Mouse (Mus musculus) CD4-positive helper T cell, adult 2 months (primary cell): ENCODE results near the gene Spesp1.

Experiments
- DNase-seq: peaks from one replicate; pipeline ENCODE4 v3.0.0-alpha.2; 2012; ENCODE audit warnings: low read depth, missing footprints, low spot score

Gene Spesp1

DNA sequence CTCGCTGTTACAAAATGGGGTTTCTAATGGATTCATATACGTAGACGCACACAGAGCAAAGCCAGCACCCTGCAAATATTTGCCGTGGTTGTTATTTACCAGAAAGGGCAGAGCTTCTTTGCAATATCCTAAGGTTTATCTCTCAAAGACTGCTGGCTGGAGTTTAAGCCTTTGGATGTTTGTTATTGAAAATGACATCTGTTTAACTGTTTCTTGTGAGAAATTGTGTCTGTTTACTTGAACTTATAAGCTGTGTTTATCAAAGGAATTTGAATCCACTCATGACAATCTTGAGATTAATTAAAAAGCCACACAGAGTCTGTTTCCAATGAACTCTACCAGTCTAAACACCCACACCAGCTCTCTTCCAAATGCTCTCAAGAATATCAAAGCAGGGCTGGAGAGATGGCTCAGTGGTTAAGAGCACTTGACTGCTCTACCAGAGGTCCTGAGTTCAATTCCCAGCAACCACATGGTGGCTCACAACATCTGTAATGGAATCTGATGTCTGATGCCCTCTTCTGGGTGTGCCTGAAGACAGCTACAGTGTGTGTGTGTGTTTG, 35.5 kb downstream of the Spesp1 start:
- DNase-seq, result no peak

DNA sequence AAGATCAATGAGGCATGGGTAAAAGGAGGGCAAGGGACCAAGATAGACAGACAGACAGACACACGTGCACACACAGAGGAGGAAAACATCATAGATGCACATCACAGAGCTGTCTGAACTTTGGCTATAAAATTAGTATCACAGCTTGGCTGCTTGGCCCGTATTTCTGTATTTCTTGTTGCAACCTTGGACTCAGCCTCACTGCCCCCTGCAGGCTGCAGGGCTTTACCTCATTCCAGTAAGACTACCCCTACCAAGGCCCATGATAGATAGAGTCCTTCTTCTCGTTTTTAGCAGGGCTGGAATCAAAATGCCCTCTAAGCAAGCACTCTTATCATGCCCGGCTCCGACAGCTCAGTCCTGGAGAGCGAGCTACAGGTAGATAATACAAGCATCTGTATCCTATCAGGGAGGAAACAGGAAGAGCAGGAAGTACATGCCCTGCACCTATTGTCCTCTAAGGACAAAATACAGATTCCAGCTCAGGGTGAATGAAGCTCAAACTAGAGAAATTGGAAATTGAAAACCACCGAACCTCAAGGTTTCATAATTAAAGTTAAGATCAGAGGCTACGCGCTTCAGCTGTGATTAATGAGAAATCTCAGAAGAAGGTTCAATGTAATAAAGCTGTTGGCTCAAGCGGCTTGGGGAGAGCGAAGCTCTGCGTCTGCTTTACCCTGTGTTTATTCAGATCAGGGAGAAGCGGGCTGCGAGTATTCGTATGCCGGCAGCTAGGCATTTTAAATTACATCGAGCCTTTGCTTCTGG, 36.2 kb downstream of the Spesp1 start:
- DNase-seq, result no peak

DNA sequence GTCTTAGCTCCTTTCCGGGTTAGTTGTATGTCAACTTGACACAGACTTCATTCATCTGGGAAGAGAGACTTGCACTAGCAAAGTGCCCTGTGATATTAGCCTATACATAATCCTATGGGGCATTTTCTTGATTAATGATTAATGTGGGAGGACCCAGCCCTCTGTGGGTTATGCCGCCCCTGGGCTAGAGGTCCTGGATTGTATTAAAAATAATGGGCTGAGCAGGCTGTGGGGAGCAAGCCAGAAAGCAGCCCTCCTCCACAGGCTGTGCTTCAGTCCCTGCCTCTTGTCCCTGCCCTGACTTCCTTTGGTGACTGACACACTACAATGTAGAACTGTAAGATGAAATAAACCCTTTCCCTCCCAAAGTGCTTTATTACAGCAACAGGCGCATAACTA, 37.4 kb downstream of the Spesp1 start:
- no peak for DNase-seq

DNA sequence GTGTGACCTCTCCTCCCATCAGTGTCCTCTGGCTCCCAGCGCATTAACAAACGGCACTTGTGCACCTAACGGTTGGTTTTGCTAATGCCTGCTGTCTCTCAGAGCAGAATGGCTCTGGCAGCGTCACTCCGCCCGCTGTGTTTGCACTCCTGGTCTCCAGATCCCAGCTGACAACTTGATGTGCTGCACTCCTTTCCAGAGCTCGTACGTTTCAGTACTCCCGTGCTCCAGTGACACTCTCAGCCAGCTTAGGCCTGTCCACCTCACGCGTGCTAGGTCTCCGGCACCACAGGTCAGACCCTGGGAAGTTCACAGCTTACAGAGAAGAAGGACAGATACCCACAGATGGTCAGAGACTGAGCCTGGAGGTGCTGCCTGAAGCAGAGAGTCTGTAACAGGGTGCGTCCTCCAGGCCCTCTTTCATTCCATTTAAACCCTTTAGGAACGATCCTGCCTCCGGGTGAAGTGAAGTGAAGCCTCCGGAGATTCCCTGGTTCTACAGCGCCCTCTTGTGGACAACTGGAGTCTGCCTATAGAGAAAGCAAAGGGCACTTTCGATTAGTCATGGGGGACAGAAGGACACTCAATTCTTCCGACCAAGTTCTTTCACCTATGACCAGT, 37.9 kb downstream of the Spesp1 start:
- peak; percentile 58 for DNase-seq

DNA sequence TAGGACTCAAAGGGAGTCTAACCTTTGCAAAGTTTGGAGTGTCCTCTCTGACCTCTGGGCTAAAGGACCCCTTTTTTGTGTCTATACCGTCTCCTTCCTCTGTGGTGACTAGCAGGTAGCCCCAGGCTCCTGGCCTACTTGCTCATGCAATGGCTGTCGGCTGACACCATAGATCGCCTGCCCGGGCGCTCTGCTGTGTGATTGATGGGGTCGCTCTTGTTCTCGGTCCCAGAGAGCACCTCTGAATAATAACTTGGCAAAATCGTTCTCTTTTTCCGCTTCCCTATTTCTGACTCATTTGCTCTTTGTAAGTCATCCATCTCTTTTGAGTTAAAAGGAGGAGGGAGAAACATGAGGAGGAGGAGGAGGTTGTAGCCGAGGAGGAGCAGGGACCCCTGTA, 42.0 kb downstream of the Spesp1 start:
- DNase-seq, result no peak

DNA sequence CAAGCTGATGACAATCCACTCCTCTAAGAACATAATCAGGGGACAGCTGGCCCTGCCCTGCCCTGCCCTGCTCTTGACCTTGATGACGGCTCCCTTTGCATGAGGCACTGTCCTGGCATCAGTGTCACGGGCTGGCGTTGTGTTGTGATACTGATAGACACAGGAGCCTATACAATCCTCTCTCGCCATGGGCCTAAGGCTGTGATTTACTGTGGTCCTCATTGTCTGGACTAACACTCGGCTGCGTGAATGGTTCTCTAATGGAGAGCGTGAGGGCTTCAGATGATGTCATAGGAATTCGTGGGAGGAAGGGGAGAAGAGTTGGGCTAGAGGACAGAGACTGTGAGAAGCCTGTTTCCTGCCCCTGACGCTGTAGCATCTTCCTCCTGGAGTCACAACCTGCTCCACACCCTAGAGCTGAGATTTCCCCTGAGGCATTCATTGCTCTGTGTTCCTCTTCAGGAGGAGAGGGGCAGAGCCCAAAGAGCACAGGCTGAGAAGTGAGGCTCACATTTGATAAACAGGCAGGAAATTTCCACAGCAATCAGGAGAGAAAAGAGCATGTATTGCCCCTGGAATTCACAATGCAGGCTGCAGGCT, 44.5 kb downstream of the Spesp1 start:
- no peak for DNase-seq

DNA sequence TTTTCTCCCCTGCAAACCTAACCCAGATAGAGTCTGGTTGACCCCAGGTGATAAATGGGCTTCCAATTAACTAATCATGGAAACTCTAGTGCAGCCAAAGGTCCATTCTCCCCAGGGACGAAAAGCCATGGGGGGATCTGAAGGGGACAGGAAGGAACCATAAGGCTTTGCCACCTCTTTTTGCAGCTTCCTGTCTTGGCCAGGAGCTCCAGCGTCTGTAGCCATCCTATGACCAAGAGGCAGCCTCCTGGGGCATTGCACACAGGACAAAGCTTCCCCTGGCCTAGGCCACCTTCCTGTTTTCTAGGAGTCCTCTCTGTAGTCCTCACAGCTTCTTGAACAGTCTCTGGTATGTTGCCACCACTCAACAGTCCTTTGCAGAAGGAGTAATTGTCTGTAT, 46.5 kb downstream of the Spesp1 start:
- no peak for DNase-seq

DNA sequence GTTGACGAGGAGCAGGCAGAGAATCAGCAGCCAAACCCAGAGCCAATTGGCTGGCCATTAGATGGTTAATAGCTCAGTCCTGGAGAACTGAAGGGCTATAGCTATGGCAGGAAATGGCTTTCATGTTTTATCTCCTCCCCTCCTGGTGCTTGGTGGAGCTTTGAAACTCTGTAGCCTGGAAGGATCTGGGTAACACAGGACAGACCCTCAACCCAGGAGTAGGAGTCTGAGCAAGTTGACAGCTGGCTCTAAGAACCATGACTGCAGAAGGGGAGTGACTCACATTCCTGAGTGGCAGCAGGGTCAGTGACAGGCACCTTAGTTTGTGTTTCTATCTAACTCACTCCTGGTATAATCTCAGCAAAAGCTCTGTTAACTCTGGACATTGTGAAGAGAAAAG, 49.4 kb downstream of the Spesp1 start:
- no peak for DNase-seq

DNA sequence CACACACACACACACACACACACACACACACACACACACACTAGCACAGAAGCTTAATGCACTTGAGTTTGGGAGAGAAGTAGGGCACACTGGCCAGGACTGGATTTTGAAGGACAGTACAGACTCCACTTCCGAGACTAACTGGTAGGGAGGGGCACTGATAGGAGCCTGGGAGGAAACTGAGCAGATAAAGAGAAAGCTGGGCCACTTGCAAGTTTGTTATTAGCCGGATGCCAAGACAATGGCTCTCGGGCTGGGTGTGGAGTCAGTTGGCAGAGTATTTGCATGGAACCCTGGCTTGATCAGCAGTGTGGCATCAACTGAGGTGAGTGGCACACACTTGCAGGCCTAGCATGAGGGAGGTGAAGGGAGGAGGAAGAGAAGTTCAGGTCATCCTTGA, 51.0 kb downstream of the Spesp1 start:
- DNase-seq, result no peak

DNA sequence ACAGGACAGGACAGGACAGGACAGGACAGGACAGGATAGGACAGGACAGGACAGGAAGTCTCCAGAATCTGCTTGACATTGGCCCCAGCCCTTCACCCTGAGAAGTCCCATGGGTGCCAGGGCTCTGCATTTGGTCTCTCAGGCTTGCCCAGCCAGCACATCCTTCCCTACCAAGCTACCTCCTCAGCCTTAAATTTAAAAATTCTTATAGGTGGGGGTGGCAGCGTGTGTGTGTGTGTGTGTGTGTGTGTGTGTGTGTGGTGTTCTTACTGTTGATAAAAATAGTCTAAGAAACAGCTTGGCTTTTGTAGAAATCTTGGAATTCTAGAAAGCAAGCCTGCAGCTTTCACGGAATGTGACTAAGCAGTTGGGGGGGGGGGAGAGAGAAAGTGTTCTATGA, 52.0 kb downstream of the Spesp1 start:
- DNase-seq, result no peak

DNA sequence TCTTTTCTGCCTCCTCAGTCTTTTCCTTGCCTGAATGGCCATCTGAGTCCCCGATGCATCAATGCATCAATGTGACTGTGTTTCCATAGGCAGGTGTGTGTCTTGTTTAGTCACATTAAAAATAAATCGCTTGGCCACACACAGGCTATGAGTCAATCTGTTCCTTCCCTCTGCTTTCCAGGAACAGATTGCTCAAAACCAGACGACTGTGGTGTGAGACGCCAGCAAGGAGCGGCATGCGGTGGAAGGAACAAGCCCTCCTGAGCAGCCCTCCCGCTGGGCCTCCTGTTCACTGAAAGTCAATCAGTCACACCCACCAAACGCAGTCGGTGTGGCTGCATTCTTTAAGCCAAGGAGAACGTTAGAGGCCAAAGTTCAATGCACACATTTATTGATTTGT, 59.5 kb downstream of the Spesp1 start:
- DNase-seq, result no peak

DNA sequence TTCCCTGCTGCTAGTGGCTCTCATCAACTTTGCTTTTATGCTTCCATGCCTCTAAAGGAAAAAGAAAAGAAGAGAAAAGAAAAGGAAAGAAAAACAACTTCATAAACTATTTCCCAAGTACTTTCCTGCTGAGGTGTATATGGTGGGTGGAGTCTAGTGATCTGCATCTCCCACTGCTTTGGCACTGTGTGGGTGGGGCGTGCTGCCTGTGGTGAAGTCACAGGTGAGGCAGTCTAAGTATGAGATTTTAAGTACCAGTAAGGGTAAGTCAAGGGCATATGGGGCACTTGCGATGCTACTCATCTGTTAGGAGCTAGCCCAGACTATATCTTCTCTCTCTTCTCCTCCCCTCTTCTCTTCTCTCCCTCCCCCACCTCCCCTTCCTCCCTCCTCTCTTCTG, 60.0 kb downstream of the Spesp1 start:
- no peak for DNase-seq
